Mouse (Mus musculus): ENCODE data around the gene Chst8. TPM values are rescaled to one million over a fixed set of nuclear protein-coding genes. Genes with fewer than 3 reads are reported as not detected.

Gene Chst8
- polyA plus RNA-seq, 1 experiment from 2014 or later = 15.4 TPM

GRCm38 (mm10) chr7:34709111-34709510 is 103.4 kb downstream of the Chst8 start:
- no peak overlapping the region for H3K27ac ChIP-seq (ENCODE audit: low read length)
- H3K9me3 ChIP-seq (ENCODE audit: low read length) = no peaks in the 10 kb centered on the region; the same call in 1 of the 2 replicates
- peaks cover 11% of the 10 kb centered on the region for H3K4me1 ChIP-seq (ENCODE audit: insufficient read depth, low read length)
- H3K9ac ChIP-seq (replicated peaks; ENCODE audit: low read length) = no peak overlapping the region
- 94% methylated on average over 4 of the region's 4 CpGs for WGBS
- no peak for ATAC-seq (ENCODE audit: low FRiP score, low TSS enrichment)
- no peak overlapping the region for H3K4me3 ChIP-seq (ENCODE audit: low read length)
- no peaks in the 10 kb centered on the region for H3K36me3 ChIP-seq (ENCODE audit: insufficient read depth, low read length)
- no peaks in the 10 kb centered on the region for H3K27me3 ChIP-seq (ENCODE audit: insufficient read depth, low read length)
- H3K4me2 ChIP-seq (replicated peaks; ENCODE audit: low read depth, low read length) = no peak overlapping the region

GRCm38 (mm10) chr7:34704401-34704800 is 108.1 kb downstream of the Chst8 start:
- no peak overlapping the region for H3K27ac ChIP-seq (ENCODE audit: low read length)
- no peak overlapping the region for H3K4me3 ChIP-seq (ENCODE audit: low read length)
- H3K4me1 ChIP-seq (ENCODE audit: insufficient read depth, low read length) = peaks cover 10% of the 10 kb centered on the region
- ATAC-seq (ENCODE audit: low FRiP score, low TSS enrichment) = peak; percentile 59; the same call in 1 of the 2 replicates
- no peaks in the 10 kb centered on the region; the same call in 1 of the 2 replicates for H3K9me3 ChIP-seq (ENCODE audit: low read length)
- H3K9ac ChIP-seq (replicated peaks; ENCODE audit: low read length) = no peak overlapping the region
- H3K4me2 ChIP-seq (replicated peaks; ENCODE audit: low read depth, low read length) = no peak overlapping the region
- H3K27me3 ChIP-seq (ENCODE audit: insufficient read depth, low read length) = no peaks in the 10 kb centered on the region
- 36% methylated on average over 4 of the region's 4 CpGs for WGBS
- H3K36me3 ChIP-seq (ENCODE audit: insufficient read depth, low read length) = no peaks in the 10 kb centered on the region

GRCm38 (mm10) chr7:34703437-34703836 is 109.1 kb downstream of the Chst8 start:
- Histone ChIP-seq H3K27ac (ENCODE audit: low read length) (no peak overlapping the region), H3K9me3 (ENCODE audit: low read length) (no peaks in the 10 kb centered on the region; the same call in 1 of the 2 replicates), H3K4me1 (ENCODE audit: insufficient read depth, low read length) (peaks cover 14% of the 10 kb centered on the region), H3K4me3 (ENCODE audit: low read length) (no peak overlapping the region), H3K27me3 (ENCODE audit: insufficient read depth, low read length) (no peaks in the 10 kb centered on the region), H3K4me2 (replicated peaks; ENCODE audit: low read depth, low read length) (no peak overlapping the region), H3K9ac (replicated peaks; ENCODE audit: low read length) (no peak overlapping the region), H3K36me3 (ENCODE audit: insufficient read depth, low read length) (no peaks in the 10 kb centered on the region)
- 58% methylated on average over 4 of the region's 4 CpGs for WGBS
- no peak for ATAC-seq (ENCODE audit: low FRiP score, low TSS enrichment)

GRCm38 (mm10) chr7:34702718-34703351 is 109.7 kb downstream of the Chst8 start:
- Histone ChIP-seq H3K36me3 (ENCODE audit: insufficient read depth, low read length) (no peaks in the 10 kb centered on the region), H3K27ac (ENCODE audit: low read length) (no peak overlapping the region), H3K4me3 (ENCODE audit: low read length) (no peak overlapping the region), H3K27me3 (ENCODE audit: insufficient read depth, low read length) (no peaks in the 10 kb centered on the region), H3K4me1 (ENCODE audit: insufficient read depth, low read length) (peaks cover 19% of the 10 kb centered on the region), H3K9ac (replicated peaks; ENCODE audit: low read length) (no peak overlapping the region), H3K4me2 (replicated peaks; ENCODE audit: low read depth, low read length) (no peak overlapping the region), H3K9me3 (ENCODE audit: low read length) (no peaks in the 10 kb centered on the region; the same call in 1 of the 2 replicates)
- 0 out of 2 replicates have a peak, but pooled peaks have one; percentile 29 for ATAC-seq (ENCODE audit: low FRiP score, low TSS enrichment)
- 17% methylated on average over 11 of the region's 11 CpGs for WGBS

- Histone ChIP-seq H3K9me3 (ENCODE audit: low read length) (no peaks in the 10 kb centered on the region), H3K4me2 (replicated peaks; ENCODE audit: low read depth, low read length) (no peak overlapping the region), H3K27ac (ENCODE audit: low read length) (no peak overlapping the region), H3K9ac (replicated peaks; ENCODE audit: low read length) (no peak overlapping the region), H3K27me3 (ENCODE audit: insufficient read depth, low read length) (no peaks in the 10 kb centered on the region; the same call in 1 of the 2 replicates), H3K4me3 (ENCODE audit: low read length) (no peak overlapping the region), H3K4me1 (ENCODE audit: insufficient read depth, low read length) (peaks cover 13% of the 10 kb centered on the region), H3K36me3 (ENCODE audit: insufficient read depth, low read length) (no peaks in the 10 kb centered on the region)
- WGBS = 60% methylated on average over 3 of the region's 3 CpGs
- no peak for ATAC-seq (ENCODE audit: low FRiP score, low TSS enrichment)
These were observed 112.6 kb downstream of the Chst8 start for GRCm38 (mm10) chr7:34699888-34700287.

- H3K9me3 ChIP-seq (ENCODE audit: low read length) = no peaks in the 10 kb centered on the region
- no peak overlapping the region for H3K4me3 ChIP-seq (ENCODE audit: low read length)
- no peaks in the 10 kb centered on the region; the same call in 1 of the 2 replicates for H3K27me3 ChIP-seq (ENCODE audit: insufficient read depth, low read length)
- peaks cover 9% of the 10 kb centered on the region; the same call in 1 of the 2 replicates for H3K4me1 ChIP-seq (ENCODE audit: insufficient read depth, low read length)
- ATAC-seq (ENCODE audit: low FRiP score, low TSS enrichment) = 0 out of 2 replicates have a peak, but pooled peaks have one; percentile 41
- H3K4me2 ChIP-seq (replicated peaks; ENCODE audit: low read depth, low read length) = no peak overlapping the region
- no peak overlapping the region for H3K9ac ChIP-seq (replicated peaks; ENCODE audit: low read length)
- no peaks in the 10 kb centered on the region for H3K36me3 ChIP-seq (ENCODE audit: insufficient read depth, low read length)
- no peak overlapping the region for H3K27ac ChIP-seq (ENCODE audit: low read length)
- 16% methylated on average over 9 of the region's 9 CpGs for WGBS
These were observed 114.3 kb downstream of the Chst8 start for GRCm38 (mm10) chr7:34698221-34698620.

GRCm38 (mm10) chr7:34696086-34696485 is 116.4 kb downstream of the Chst8 start:
- H3K9ac ChIP-seq (replicated peaks; ENCODE audit: low read length) = no peak overlapping the region
- no peak overlapping the region for H3K4me2 ChIP-seq (replicated peaks; ENCODE audit: low read depth, low read length)
- no peak for ATAC-seq (ENCODE audit: low FRiP score, low TSS enrichment)
- WGBS = 80% methylated on average over 9 of the region's 9 CpGs
- no peak overlapping the region for H3K4me3 ChIP-seq (ENCODE audit: low read length)
- no peaks in the 10 kb centered on the region; the same call in 1 of the 2 replicates for H3K27me3 ChIP-seq (ENCODE audit: insufficient read depth, low read length)
- H3K27ac ChIP-seq (ENCODE audit: low read length) = no peak overlapping the region
- no peaks in the 10 kb centered on the region for H3K36me3 ChIP-seq (ENCODE audit: insufficient read depth, low read length)
- peaks cover 19% of the 10 kb centered on the region for H3K4me1 ChIP-seq (ENCODE audit: insufficient read depth, low read length)
- no peaks in the 10 kb centered on the region for H3K9me3 ChIP-seq (ENCODE audit: low read length)

- 65% methylated on average over 9 of the region's 9 CpGs for WGBS
These were observed 117.6 kb downstream of the Chst8 start for GRCm38 (mm10) chr7:34694898-34695297.

GRCm38 (mm10) chr7:34693916-34694315 is 118.6 kb downstream of the Chst8 start:
- no peak for ATAC-seq (ENCODE audit: low FRiP score, low TSS enrichment)
- 97% methylated on average over 13 of the region's 13 CpGs for WGBS
- H3K27ac ChIP-seq (ENCODE audit: low read length) = no peak overlapping the region

More at GRCm38 (mm10) chr7:34694898-34695297, 117.6 kb downstream of the Chst8 start:
- no peak overlapping the region for H3K4me3 ChIP-seq (ENCODE audit: low read length)
- H3K9ac ChIP-seq (replicated peaks; ENCODE audit: low read length) = no peak overlapping the region
- H3K4me1 ChIP-seq (ENCODE audit: insufficient read depth, low read length) = peaks cover 23% of the 10 kb centered on the region
- H3K4me2 ChIP-seq (replicated peaks; ENCODE audit: low read depth, low read length) = no peak overlapping the region
- no peaks in the 10 kb centered on the region; the same call in 1 of the 2 replicates for H3K27me3 ChIP-seq (ENCODE audit: insufficient read depth, low read length)
- no peaks in the 10 kb centered on the region for H3K9me3 ChIP-seq (ENCODE audit: low read length)
- no peak for ATAC-seq (ENCODE audit: low FRiP score, low TSS enrichment)
- H3K36me3 ChIP-seq (ENCODE audit: insufficient read depth, low read length) = no peaks in the 10 kb centered on the region
- no peak overlapping the region for H3K27ac ChIP-seq (ENCODE audit: low read length)

GRCm38 (mm10) chr7:34693072-34693471 is 119.4 kb downstream of the Chst8 start:
- no peak overlapping the region for H3K9ac ChIP-seq (replicated peaks; ENCODE audit: low read length)
- no peak overlapping the region for H3K4me2 ChIP-seq (replicated peaks; ENCODE audit: low read depth, low read length)
- H3K36me3 ChIP-seq (ENCODE audit: insufficient read depth, low read length) = no peaks in the 10 kb centered on the region
- H3K27me3 ChIP-seq (ENCODE audit: insufficient read depth, low read length) = no peaks in the 10 kb centered on the region; the same call in 1 of the 2 replicates
- no peaks in the 10 kb centered on the region for H3K9me3 ChIP-seq (ENCODE audit: low read length)
- H3K4me1 ChIP-seq (ENCODE audit: insufficient read depth, low read length) = peaks cover 20% of the 10 kb centered on the region
- no peak overlapping the region for H3K4me3 ChIP-seq (ENCODE audit: low read length)
- H3K27ac ChIP-seq (ENCODE audit: low read length) = no peak overlapping the region
- ATAC-seq (ENCODE audit: low FRiP score, low TSS enrichment) = no peak
- WGBS = 59% methylated on average over 4 of the region's 4 CpGs

More at GRCm38 (mm10) chr7:34693916-34694315, 118.6 kb downstream of the Chst8 start:
- Histone ChIP-seq H3K9ac (replicated peaks; ENCODE audit: low read length) (no peak overlapping the region), H3K4me3 (ENCODE audit: low read length) (no peak overlapping the region), H3K9me3 (ENCODE audit: low read length) (no peaks in the 10 kb centered on the region), H3K4me2 (replicated peaks; ENCODE audit: low read depth, low read length) (no peak overlapping the region), H3K36me3 (ENCODE audit: insufficient read depth, low read length) (no peaks in the 10 kb centered on the region), H3K4me1 (ENCODE audit: insufficient read depth, low read length) (peaks cover 27% of the 10 kb centered on the region), H3K27me3 (ENCODE audit: insufficient read depth, low read length) (no peaks in the 10 kb centered on the region; the same call in 1 of the 2 replicates)
